Mouse (Mus musculus) heart, adult 2 months (tissue): ENCODE results near the gene Stk39.

Experiments used
- CTCF ChIP-seq: fragments of 200-600 bp; IDR thresholded peaks from 2 replicates; pipeline ENCODE4 v1.8.1; 2022; ENCODE audit warnings: antibody characterized with exemption, mild to moderate bottlenecking, moderate library complexity
- POLR2A ChIP-seq: fragments of 200-500 bp; IDR thresholded peaks from 2 replicates; pipeline ENCODE4 v1.6.1; 2011; ENCODE audit warnings: mild to moderate bottlenecking, low read depth, low read length, control low read depth; ENCODE audit not compliant: insufficient read depth

DNA sequence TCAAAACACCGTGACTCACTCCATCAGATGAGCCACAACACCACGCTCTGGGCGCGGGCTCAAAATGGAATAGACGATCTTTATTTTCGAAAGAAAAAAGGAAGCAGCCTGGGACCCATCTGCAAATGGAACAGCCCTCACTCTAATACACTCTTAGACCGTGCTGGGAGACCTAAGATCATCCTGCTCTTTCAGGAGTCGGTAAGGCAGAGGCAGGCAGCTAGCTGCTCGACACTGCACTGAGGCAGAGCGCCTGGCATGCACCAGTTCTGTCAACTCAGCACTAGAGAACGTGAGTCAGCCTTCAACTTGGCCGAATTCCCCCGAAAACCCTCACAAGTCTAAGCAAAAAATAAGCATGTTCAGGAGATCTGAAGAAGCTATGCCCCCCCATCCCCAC, 104.1 kb downstream of the Stk39 start:
- no peak for TF ChIP-seq POLR2A
- TF ChIP-seq CTCF = no peak
